Mouse (Mus musculus) testis, postnatal 14 days (tissue): Measurements from ENCODE around the gene Elane.

ENCODE experiments used
- DNase-seq: peaks from one replicate; pipeline ENCODE4 v3.0.0; 2021; ENCODE audit warnings: low spot score

Elane gene

GRCm38 (mm10) chr10:79929967-79930825, 44.1 kb downstream of the Elane start:
- DNase-seq, result no peak

DNA sequence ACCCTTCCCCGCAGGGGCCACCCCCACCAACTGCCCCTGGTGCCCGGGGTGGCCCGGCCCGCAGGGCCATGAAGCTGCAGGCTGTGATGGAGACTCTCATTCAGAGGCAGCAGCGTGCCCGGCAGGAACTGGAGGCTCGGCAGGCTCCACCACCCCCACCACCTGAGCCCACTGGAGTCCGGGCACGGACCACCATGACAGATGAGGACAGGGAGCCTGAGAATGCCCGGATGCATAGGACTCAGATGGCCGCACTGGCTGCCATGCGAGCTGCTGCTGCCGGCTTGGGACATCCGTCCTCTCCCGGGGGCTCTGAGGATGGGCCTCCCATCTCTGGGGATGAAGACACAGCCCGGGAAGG, 44.8 kb downstream of the Elane start:
- no peak for DNase-seq

DNA sequence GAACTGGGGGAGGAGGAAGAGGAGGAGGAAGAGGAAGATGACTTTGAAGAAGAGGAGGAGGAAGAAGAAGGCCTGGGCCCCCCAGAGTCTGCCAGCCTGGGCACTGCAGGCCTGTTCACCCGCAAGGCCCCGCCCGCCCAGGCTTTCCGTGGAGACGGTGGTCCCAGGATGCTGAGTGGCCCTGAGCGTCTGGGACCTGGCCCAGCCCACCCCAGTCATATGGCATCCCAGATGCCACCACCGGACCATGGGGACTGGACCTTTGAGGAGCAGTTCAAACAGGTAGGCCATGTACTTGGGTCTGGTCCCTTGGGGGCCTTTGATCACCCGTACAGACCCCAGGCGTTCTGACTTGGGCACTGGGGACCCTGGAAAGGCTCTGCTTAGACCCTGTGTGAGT, 45.8 kb downstream of the Elane start:
- DNase-seq, result no peak

DNA sequence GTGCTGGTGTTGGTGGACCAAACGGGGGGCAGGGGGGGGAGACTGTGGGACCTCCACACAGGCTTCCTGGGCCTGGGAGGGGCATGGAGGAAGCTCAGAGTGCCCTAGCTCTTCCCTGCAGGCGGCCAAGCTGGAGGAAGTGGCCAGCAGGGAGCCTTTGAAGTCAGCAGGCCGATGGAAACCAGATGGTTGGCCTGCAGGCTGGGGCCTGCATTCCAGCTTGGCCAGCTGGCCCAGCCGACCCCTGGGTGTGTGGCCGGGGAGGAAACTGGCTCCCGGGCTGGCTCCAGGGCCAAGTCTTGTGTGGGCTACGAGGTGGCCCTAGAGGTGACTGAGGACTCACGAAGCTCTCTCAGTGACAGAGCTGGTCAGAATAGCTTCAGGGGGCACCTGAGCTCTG, 46.7 kb downstream of the Elane start:
- DNase-seq, result peak; percentile 57

DNA sequence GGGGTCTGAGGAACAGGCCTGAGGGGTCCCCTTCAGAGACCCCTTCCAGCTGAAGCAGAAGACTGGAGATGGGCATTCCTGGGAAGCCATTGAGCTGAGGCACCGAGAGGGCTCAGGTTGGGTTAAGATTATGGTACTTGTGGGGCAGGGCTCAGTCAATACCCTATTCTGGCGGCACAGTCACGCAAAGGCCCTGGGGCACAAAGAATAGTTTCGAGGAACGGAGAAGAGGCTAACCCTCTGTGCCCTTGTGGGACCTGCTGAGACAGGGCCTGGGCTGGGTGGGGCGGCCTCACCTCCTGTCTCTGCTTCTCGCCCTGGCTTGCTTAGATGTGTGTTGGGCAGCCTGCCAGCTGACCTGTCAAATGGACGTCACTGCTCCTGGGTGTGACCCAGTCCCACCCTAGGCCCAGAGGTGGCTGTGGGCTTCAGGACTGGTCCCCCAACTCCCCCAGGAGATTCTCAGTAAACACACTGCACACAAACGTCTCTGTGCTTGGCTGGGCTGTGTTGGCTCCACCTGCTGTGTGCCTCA, 47.2 kb downstream of the Elane start:
- no peak for DNase-seq

GRCm38 (mm10) chr10:79933861-79934260, 47.8 kb downstream of the Elane start:
- no peak for DNase-seq

GRCm38 (mm10) chr10:79934272-79934721, 48.2 kb downstream of the Elane start:
- peak; percentile 59 for DNase-seq

- DNase-seq, result no peak
These were observed 48.9 kb downstream of the Elane start for GRCm38 (mm10) chr10:79934794-79935569.

DNA sequence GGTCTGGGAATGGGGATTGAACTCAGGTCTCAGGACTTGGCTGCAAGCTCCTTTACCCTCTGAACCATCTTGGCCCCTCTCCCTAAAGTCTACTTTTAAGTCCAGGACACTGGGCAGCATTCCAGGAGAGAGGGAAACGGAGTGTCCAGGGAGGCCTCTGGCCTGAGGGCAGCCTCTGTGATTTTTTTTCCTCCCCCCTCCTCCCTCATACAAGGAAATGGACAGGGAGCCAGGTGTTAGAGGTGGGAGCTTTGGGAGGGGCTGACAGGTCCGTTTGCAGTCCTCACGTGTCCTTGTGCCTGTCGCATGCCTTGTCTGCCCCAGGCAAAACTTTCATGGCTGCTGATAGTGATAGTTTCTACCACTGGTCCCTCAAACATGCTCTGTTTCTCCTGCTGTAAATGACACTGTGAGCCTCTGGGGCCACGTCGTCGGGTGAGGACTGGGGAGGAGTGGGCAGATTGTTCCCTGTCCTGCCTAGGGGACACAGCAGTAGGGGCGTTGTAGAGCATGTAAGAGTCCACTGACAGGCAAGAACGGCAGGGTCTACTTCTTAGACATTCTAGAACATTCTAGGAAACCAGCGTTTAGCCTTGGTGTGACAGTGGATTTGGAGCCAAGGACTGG, 50.4 kb downstream of the Elane start:
- no peak for DNase-seq

GRCm38 (mm10) chr10:79936911-79937441, 50.9 kb downstream of the Elane start:
- peak; percentile 57 for DNase-seq
